Mouse (Mus musculus): ENCODE results near the gene Kalrn.
A peak's percentile ranks its signal among the peaks of the same experiment; 100 is the strongest.

Kalrn gene

DNA sequence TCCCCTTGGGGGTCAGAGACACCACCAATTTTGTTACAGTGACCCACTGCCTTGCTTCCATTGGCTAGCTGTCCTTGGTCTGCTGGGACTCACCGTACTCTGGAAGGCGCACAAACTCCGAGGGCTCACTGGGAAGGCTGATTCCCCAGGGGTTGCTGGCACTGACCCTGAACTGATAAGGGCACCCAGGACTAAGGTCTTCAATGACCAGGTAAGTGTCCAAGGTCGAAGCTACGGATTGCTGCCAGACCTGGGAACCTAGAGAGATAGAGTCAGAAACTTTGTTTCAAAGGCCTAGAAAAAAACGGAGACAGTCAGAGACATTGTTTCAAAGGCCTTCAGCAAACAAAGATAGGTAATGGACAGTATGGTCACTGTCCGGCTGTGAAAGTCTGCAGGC lies 586.3 kb downstream of the Kalrn start:
- no peak for DNase-seq (ENCODE audit: low spot score in 2 of 2)

- no peak for DNase-seq (ENCODE audit: low spot score in 2 of 2)
These were observed 588.0 kb downstream of the Kalrn start for GRCm38 (mm10) chr16:33985372-33985771.

DNA sequence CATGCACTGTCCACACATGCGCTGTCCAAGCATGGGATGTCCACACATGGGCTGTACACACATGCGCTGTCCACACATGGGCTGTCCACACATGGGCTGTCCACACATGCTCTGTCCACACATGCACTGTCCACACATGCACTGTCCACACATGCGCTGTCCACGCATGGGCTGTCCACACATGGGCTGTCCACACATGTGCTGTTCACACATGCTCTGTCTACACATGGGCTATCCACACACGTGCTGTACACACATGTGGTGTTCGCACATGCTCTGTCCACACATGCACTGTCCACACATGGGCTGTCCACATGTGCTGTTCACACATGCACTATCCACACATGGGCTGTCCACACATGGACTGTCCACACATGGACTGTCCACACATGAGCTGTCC lies 589.6 kb downstream of the Kalrn start:
- no peak for DNase-seq (ENCODE audit: low spot score in 2 of 2)

DNA sequence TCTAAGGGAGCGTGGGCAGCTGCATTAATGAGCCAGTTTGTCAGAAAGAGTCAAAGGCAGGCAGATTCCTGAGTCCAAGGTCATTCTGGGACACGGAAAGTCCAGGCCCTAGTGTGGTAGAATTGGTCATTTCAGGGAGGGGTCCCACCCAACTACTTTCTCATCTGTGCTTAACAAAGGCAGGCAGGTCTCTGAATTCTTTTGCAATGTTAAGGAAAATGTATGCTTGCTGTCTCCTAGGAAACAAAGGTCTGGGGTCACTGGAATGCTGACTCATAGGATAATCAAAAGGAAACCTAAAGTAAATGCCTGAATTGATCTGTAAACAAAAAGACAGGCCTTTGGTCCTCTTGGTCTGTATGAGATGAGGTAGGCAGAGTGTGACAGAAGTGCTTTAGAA lies 593.5 kb downstream of the Kalrn start:
- DNase-seq (ENCODE audit: low spot score in 2 of 2): no peak

- DNase-seq (ENCODE audit: low spot score in 2 of 2): peak in 1 of 2 experiments; percentile 20
These were observed 606.1 kb downstream of the Kalrn start for GRCm38 (mm10) chr16:33967283-33967640.

GRCm38 (mm10) chr16:33966538-33967282 lies 606.6 kb downstream of the Kalrn start, which contains the start of gene Umps:
Gene Umps (minus strand): TSS chr16:33967038.
- peak; percentile 79 to 81 for DNase-seq (ENCODE audit: low spot score in 2 of 2)

- DNase-seq (ENCODE audit: low spot score in 2 of 2): no peak
These were observed 607.3 kb downstream of the Kalrn start for GRCm38 (mm10) chr16:33965878-33966537.

DNA sequence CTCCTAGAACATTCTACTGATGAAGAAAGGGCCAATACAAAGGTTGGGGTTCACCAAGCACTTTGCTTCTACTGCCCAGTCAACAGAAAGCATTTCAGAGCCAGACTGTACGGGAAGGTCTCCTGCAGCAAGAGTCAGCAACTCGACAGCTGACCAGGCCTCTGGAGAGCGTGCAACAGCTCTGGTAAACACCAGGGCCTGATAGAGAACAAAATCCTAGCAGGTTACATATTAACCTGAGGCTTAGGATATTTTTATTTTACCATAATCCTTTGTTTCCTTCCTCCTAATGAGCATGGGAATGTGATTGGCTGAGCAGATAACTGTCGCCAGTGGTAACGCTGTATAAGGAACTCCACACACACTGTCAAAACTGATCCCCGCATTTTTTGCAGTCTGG lies 609.8 kb downstream of the Kalrn start:
- DNase-seq (ENCODE audit: low spot score in 2 of 2): no peak

- DNase-seq (ENCODE audit: low spot score in 2 of 2): peak in 1 of 2 experiments; percentile 17
These were observed 618.5 kb downstream of the Kalrn start for GRCm38 (mm10) chr16:33954793-33955192.

DNA sequence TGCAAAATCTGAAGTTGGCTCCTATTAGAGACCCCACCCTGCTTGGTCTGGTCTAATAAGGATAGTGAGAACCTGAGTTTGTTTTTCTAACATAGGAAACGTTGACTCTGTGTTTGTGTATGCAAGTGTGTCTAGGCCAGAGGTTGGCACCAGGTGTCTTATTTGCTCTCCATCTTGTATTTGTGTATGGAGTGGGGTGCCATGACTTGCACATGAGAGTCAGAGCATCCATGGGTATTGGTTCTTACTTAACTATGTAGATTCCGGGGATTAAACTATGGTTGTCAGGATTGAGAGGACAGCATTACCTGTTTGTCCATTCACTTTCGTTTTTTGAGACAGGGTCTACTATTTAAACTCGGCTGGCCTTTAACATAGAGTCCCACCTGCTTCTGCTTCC lies 620.3 kb downstream of the Kalrn start:
- DNase-seq (ENCODE audit: low spot score in 2 of 2): no peak

DNA sequence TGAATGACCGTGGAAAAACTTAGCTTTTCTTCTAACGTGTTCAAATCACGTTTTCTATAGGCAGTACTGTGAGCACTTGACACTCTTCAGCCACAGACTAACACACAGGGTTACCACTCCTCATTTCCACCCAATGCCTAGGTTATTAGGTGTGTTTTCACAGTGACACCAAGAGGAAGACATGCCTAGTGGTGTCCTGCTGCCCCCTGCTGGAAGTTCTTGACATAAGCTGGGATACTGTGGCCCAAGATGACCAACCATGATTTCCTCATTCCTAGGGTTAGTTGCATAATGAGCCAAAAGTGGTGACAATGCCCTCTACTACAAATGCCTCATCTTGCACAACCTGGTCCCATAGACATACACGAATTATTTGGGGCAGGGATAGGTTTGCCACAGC lies 622.5 kb downstream of the Kalrn start:
- peak; percentile 62 to 78 for DNase-seq (ENCODE audit: low spot score in 2 of 2)

DNA sequence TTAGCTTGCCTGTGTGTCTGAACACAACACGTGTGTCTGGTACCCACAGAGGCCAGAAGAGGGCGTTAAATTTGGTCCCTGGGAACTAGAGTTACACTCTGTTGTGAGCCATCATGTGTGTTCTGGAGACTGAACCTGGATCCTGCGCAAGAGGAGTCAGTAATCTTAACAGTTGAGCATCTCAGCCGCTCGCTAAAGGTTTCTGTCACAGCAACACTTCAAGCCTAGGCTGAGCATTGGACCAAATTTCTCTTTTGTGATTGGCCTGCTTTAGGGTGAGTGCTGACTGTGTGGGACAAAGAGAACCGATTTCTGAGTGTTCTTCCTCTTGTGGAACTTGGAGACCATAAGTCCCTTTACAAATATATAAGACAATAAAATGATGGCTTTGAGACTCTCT lies 622.9 kb downstream of the Kalrn start:
- no peak for DNase-seq (ENCODE audit: low spot score in 2 of 2)

- no peak for DNase-seq (ENCODE audit: low spot score in 2 of 2)
These were observed 625.4 kb downstream of the Kalrn start for GRCm38 (mm10) chr16:33947664-33948571.

DNA sequence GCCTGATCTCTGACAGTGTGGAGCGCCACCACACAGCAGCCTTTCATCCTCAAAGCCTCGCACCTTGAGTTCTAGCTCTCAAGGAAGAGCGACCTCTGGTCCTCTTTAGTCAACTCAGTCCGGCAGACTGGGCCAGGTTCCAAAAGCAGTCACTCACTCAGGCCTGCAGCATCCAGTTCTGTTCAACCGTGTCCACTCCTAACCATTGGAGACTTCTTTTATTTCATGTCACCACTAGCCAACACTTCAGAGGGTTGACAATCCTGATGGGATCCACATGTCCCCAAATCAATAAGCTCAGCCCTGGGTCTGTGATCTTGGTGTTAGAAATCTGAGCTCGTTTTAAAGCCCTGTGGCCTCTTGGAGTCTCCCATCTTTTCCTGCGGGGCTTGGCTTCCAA lies 627.3 kb downstream of the Kalrn start:
- DNase-seq (ENCODE audit: low spot score in 2 of 2): no peak

DNA sequence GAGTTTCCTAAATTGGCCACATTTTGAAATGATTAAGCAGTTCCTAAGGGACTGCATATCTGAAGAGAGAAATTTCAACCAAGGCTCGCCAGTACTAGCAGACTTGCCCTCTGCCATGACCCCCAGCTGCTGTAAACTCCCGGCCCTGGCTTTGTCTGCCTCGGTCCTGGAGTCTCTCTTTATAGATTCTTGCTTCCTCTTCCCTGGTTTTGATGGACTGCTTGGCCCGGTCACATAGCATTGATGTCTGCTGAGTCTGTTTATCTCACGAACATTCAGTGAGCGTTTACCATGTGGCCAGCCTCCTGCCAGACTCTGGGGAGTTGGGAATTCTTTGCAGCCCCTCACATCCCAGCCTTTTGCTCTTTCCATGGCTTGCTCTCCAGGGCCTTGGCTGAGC lies 628.6 kb downstream of the Kalrn start:
- DNase-seq (ENCODE audit: low spot score in 2 of 2): no peak

- no peak for DNase-seq (ENCODE audit: low spot score in 2 of 2)
These were observed 629.2 kb downstream of the Kalrn start for GRCm38 (mm10) chr16:33944126-33944525.

GRCm38 (mm10) chr16:33943388-33943787 lies 629.9 kb downstream of the Kalrn start:
- no peak for DNase-seq (ENCODE audit: low spot score in 2 of 2)

GRCm38 (mm10) chr16:33942341-33942740 lies 631.0 kb downstream of the Kalrn start:
- no peak for DNase-seq (ENCODE audit: low spot score in 2 of 2)

DNA sequence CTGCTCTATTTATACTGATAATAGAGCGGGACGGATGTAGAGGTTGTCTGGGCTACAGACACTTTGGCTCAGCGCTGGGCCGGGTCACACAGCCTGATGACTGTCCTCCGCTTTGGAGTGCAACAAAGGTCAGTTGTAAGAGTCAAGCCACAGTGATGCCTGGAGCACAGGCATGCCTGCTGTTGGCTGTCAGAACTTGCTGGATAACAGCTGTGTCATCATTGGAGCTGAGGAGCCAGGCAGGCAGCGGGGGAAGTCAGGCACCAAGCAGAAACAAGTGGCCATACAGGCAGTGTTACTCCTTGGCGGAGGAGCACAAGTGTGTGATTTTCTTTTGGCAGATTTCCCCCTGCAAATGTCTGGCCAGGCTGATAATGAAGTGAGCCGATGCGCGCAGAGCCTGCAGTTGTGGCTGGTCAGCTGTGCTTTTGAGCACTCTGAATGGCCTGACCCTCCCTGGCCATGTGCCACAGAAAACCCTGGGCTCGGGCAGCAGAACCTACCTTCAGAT lies 632.0 kb downstream of the Kalrn start:
- DNase-seq (ENCODE audit: low spot score in 2 of 2): no peak

- DNase-seq (ENCODE audit: low spot score in 2 of 2): no peak
These were observed 633.2 kb downstream of the Kalrn start for GRCm38 (mm10) chr16:33940095-33940494.

DNA sequence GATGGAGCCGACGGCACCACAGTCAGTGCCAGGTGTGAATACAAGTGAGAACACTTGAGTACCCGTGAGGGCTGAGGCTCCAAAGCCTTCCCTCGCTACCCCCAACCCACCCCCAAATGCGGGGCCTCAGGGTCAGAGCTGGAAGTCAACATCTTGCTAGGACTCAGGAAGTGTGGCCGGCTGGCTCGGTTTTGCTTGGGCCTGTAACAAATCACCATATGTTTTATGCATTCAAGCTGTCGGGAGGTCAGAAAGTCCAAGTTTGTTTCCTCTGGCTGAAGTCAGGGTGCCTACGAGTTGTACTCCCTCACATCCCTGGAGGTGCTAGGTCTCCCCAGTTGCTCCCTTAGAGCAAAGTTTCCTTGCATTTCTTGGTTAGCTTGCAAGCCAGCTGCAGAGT lies 633.7 kb downstream of the Kalrn start:
- no peak for DNase-seq (ENCODE audit: low spot score in 2 of 2)

GRCm38 (mm10) chr16:33939133-33939531 lies 634.2 kb downstream of the Kalrn start:
- no peak for DNase-seq (ENCODE audit: low spot score in 2 of 2)
